In the genomic region with DNA sequence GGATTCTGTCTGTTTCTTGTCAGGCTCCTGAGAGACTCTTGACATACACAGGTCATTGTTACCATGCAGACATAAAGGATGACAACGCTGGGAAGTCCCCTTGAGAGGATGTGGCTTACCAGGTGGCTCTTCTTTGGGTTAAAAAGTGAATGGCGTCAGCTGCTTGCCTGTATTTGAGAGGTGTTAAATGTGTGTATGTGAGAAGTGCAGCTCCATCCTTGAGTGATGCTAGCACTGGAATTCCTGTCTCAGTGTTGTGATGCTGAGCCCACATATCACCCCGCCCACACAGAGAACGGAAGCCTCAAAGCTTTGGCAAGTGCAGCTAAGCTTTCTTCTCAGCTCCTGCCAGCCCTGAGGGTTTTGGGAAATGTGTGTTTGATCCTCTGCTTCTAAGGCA, we compare ENCODE assay signal across 10 mouse cellular contexts.
DNase-seq lines count a peak whose midpoint lies in the region.
"Had no signal": no experiment of that assay in that cellular context is flagged by ENCODE, and none has a peak within 500 bp of the region (broad histone marks: within the 10 kb centered on the region; RNA-seq: fewer than 3 reads in every experiment).

No protein-coding gene starts in this region.

- intact Hi-C loops in heart, postnatal 25 days (cut with DNase I): no loop called here

- peak; percentile 86 for DNase-seq in heart, adult 11 months
- DNase-seq in heart, postnatal 25 days (ENCODE audit: low spot score): no peak
- DNase-seq in frontal cortex, adult 2 months (ENCODE audit: extremely low spot score in 1 of 2, low spot score in 1 of 2): peak; percentile 87 to 93
- DNase-seq in left cerebral cortex, adult 18-20 months (ENCODE audit: low spot score in 2 of 2): peak; percentile 84 to 89
- DNase-seq in right cerebral cortex, postnatal 14 days: peak; percentile 70
- DNase-seq in adipocyte (ENCODE audit: low spot score): no peak
- DNase-seq in gastrocnemius, postnatal 4 days (ENCODE audit: low spot score in 2 of 2): no peak
- DNase-seq in lung, adult 18-20 months: no peak
- DNase-seq: gastrocnemius, postnatal 10 days; heart, postnatal 36 days had no signal

Comparison
In these comparisons a context has a peak if more than half of its experiments do, and no peak if none do; other contexts are left out.
1. DNase-seq: peak in heart, adult 11 months (single experiment), frontal cortex, adult 2 months (2 of 2), left cerebral cortex, adult 18-20 months (2 of 2) and right cerebral cortex, postnatal 14 days (single experiment); none in heart, postnatal 25 days (single experiment), adipocyte (single experiment), gastrocnemius, postnatal 4 days (0 of 2) and lung, adult 18-20 months (0 of 2).